Mouse (Mus musculus) cerebellum, adult 8-10 months (tissue): Measurements from ENCODE around the gene Abcc4.

Experiments used
- DNase-seq: peaks from one replicate; pipeline ENCODE4 v3.0.0; 2022

Gene Abcc4

GRCm38 (mm10) chr14:118635493-118636183 lies 70.4 kb downstream of the Abcc4 start:
- peak; percentile 57 for DNase-seq

- no peak for DNase-seq
These were observed 76.4 kb downstream of the Abcc4 start for GRCm38 (mm10) chr14:118629649-118630048.

- DNase-seq, result no peak
These were observed 84.6 kb downstream of the Abcc4 start for GRCm38 (mm10) chr14:118621449-118621789.

- DNase-seq, result no peak
These were observed 85.1 kb downstream of the Abcc4 start for GRCm38 (mm10) chr14:118620773-118621448.

GRCm38 (mm10) chr14:118616698-118617311 lies 89.2 kb downstream of the Abcc4 start:
- DNase-seq, result peak; percentile 62

GRCm38 (mm10) chr14:118613734-118614133 lies 92.3 kb downstream of the Abcc4 start:
- DNase-seq, result no peak

- DNase-seq, result no peak
These were observed 94.3 kb downstream of the Abcc4 start for GRCm38 (mm10) chr14:118611714-118612113.

GRCm38 (mm10) chr14:118610786-118611185 lies 95.2 kb downstream of the Abcc4 start:
- DNase-seq, result no peak

- no peak for DNase-seq
These were observed 97.1 kb downstream of the Abcc4 start for GRCm38 (mm10) chr14:118608816-118609465.

GRCm38 (mm10) chr14:118608317-118608716 lies 97.7 kb downstream of the Abcc4 start:
- no peak for DNase-seq

GRCm38 (mm10) chr14:118606476-118606875 lies 99.5 kb downstream of the Abcc4 start:
- no peak for DNase-seq

- DNase-seq, result no peak
These were observed 101.1 kb downstream of the Abcc4 start for GRCm38 (mm10) chr14:118604903-118605302.

- DNase-seq, result no peak
These were observed 104.0 kb downstream of the Abcc4 start for GRCm38 (mm10) chr14:118602031-118602430.

GRCm38 (mm10) chr14:118600746-118601145 lies 105.3 kb downstream of the Abcc4 start:
- DNase-seq, result no peak

- no peak for DNase-seq
These were observed 107.3 kb downstream of the Abcc4 start for GRCm38 (mm10) chr14:118598757-118599156.

- DNase-seq, result no peak
These were observed 111.6 kb downstream of the Abcc4 start for GRCm38 (mm10) chr14:118594463-118594862.

- DNase-seq, result peak; percentile 39
These were observed 114.3 kb downstream of the Abcc4 start for GRCm38 (mm10) chr14:118591477-118592403.

GRCm38 (mm10) chr14:118582333-118582941 lies 123.6 kb downstream of the Abcc4 start:
- no peak for DNase-seq

- DNase-seq, result no peak
These were observed 124.3 kb downstream of the Abcc4 start for GRCm38 (mm10) chr14:118581673-118582072.

GRCm38 (mm10) chr14:118579013-118579728 lies 126.8 kb downstream of the Abcc4 start:
- no peak for DNase-seq

GRCm38 (mm10) chr14:118577895-118578294 lies 128.1 kb downstream of the Abcc4 start:
- no peak for DNase-seq
